Mouse (Mus musculus) ES-E14 (cell line): ENCODE results near the gene Mapk3. TPM values are rescaled to one million over a fixed set of nuclear protein-coding genes. Genes with fewer than 3 reads are reported as not detected.
A peak's percentile ranks its signal among the peaks of the same experiment; 100 is the strongest.

ENCODE experiments used
- DNase-seq: peaks from one replicate; pipeline ENCODE4 v3.0.0-alpha.2; 2013; ENCODE audit warnings: low read depth, low spot score
- H3K27ac ChIP-seq: 2 replicates; pipeline ENCODE4 v1.5.1; 2012; ENCODE audit warnings: low read depth, mild to moderate bottlenecking, low read length, moderate library complexity, mixed read lengths; ENCODE audit not compliant: poor library complexity, insufficient read depth, severe bottlenecking
- H3K36me3 ChIP-seq: 2 replicates; pipeline ENCODE4 v1.6.1; 2012; ENCODE audit warnings: mild to moderate bottlenecking, low read length, moderate library complexity, mixed read lengths; ENCODE audit not compliant: control insufficient read depth, poor library complexity, insufficient read depth, severe bottlenecking
- H3K4me1 ChIP-seq, 2 experiments: fragments of 150-350 bp in 1 of 2; sonication (generic) in 1 of 2; 2 replicates each; pipeline ENCODE4 v1.6.1; 2012; ENCODE audit warnings: low read length in 2 of 2, mild to moderate bottlenecking in 1 of 2, mixed read lengths in 1 of 2; ENCODE audit not compliant: control insufficient read depth in 2 of 2, insufficient read depth in 2 of 2, poor library complexity in 1 of 2
- H3K4me3 ChIP-seq, 2 experiments: fragments of 150-350 bp in 1 of 2; sonication (generic) in 1 of 2; 2 replicates each; pipeline ENCODE4 v1.5.1; 2012; ENCODE audit warnings: low read length in 2 of 2, low read depth in 1 of 2, mild to moderate bottlenecking in 1 of 2, mixed read lengths in 1 of 2; ENCODE audit not compliant: insufficient read depth in 1 of 2, poor library complexity in 1 of 2, severe bottlenecking in 1 of 2
- H3K9ac ChIP-seq: 2 replicates; pipeline ENCODE4 v1.6.1; 2012; ENCODE audit warnings: low read depth, mild to moderate bottlenecking, low read length, mixed read lengths; ENCODE audit not compliant: poor library complexity, insufficient read depth, severe bottlenecking
- H3K9me3 ChIP-seq: fragments of 150-350 bp; sonication (generic); 2 replicates; pipeline ENCODE4 v1.6.1; 2012; ENCODE audit warnings: low read depth, mild to moderate bottlenecking, low read length; ENCODE audit not compliant: control insufficient read depth, insufficient read depth
- CHD2 ChIP-seq: IDR thresholded peaks from 2 replicates; pipeline ENCODE4 v1.6.1; 2014; ENCODE audit warnings: mild to moderate bottlenecking, low read depth, low read length, inconsistent platforms
- HCFC1 ChIP-seq: IDR thresholded peaks from 2 replicates; pipeline ENCODE4 v1.6.1; 2012; ENCODE audit warnings: low read length, inconsistent platforms, borderline replicate concordance; ENCODE audit not compliant: insufficient read depth
- MAFK ChIP-seq: IDR thresholded peaks from 2 replicates; pipeline ENCODE4 v1.6.1; 2014; ENCODE audit warnings: mild to moderate bottlenecking, low read depth, low read length, inconsistent platforms; ENCODE audit not compliant: insufficient read depth
- ZC3H11A ChIP-seq: IDR thresholded peaks from 2 replicates; pipeline ENCODE4 v1.6.1; 2012; ENCODE audit warnings: low read depth, mild to moderate bottlenecking, inconsistent platforms, low read length, borderline replicate concordance
- ZNF384 ChIP-seq: IDR thresholded peaks from 2 replicates; pipeline ENCODE4 v1.6.1; 2012; ENCODE audit warnings: low read depth, low read length, inconsistent platforms
- in situ Hi-C, 2 experiments: fragments of 600-800 bp; cut with MboI; formaldehyde crosslinking; loops; one replicate each; pipeline ENCODE4 v1.15.1; 2025; ENCODE audit warnings: low sequenced_read_pairs in 2 of 2, inconsistent platforms in 1 of 2; ENCODE audit not compliant: unreplicated experiment in 2 of 2
- total RNA-seq: library from RNA; depleted of rRNA; stranded (reverse); fragments of 300-350 nt; gene quantifications from 2 replicates; pipeline ENCODE4 v1.2.3, GENCODE M21; 2012

Mapk3 gene
- total RNA-seq, 1 experiment: 31.1 TPM

DNA sequence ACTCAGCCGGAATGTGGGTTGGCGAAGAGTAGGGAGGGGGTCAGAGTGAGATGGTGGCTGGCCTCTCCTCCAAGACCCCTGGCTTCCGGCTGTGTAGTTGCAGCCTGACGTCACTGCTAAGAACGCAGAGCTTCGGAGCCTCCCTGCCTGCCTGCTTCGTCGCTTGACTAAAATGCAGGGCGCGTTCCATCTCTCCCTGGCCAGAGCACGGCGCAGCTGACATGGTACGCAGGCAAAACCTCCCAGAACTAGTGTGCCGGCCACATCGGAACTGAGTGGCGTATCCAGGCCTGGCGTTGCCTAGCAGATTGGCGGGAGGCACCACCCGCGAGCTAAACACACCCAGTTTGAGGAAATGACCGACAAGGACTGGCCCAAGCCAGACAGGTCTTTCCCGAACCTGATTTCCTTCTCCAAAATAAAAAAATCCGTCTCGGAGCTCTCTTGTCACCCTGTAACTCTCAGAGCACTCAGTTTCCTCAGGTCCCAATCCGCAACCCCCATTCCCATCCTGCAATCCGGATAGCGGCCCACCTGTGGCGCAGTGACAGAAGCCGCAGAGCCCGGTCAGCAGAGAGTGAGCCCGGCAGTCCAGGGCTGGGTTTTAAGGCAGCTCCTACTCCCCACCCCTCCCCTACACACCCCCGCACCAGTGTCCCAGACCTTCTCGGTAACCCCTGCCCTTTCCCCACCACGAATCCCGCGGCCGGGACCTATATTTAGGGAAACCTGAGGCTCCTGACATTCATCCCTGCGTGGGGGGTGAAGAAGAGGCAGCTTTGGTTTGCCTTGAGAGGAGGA is 40.3 kb downstream of the Mapk3 start:
- in situ Hi-C loops: no loop called here
- peaks cover 0 to 13% of the 10 kb centered on the region in 2 experiments; a peak in 1 of 4 replicates for H3K4me1 ChIP-seq

DNA sequence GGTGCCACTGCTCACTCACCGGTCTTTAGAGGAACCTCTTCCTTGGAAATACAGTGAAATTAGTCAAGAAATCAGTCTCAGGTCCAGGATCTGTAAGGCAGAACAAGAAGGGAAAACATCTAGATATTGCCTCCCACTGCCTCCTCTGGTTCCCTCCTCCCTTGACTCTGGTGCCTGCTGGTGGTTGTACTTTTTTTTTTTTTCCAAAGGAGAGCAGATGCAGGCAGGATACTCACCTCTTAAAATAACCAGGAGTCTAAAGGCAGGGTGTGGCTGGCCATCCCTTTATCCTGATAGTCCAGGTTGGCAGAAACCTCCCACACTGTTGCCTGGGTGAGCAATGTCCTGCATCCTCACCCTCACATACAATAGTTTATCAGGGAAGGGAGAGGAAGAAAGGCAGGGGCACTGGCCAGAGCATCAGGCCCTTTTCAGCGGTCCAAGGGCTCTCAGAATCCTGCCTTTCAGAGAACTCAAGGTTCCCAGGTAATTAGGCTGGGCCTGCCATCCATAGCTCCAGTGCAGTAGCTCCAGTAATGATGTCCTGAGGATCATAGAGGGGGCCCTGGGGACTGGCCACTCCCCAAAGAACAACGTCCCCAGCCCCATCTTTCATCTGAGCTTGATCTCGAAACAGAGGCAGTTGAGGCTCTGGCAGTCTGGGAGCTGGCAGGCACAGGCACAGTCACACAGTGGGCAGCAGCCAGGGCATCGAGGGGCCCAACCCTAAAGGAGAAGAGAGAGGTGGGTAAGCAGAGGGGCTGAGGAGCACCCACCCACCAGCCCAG is 41.1 kb downstream of the Mapk3 start:
- in situ Hi-C loops: no loop called here
- no peak for DNase-seq
- H3K36me3 ChIP-seq: peaks cover 35% of the 10 kb centered on the region

More for the DNA sequence above, 40.3 kb downstream of the Mapk3 start:
- Histone ChIP-seq H3K9me3 (no peaks in the 10 kb centered on the region), H3K9ac (peak overlapping the region; percentile 76), H3K4me3 (peak overlapping the region; percentile 70 to 89), H3K36me3 (peaks cover 37% of the 10 kb centered on the region), H3K27ac (peak overlapping the region; percentile 92)
- peak; percentile 78 for DNase-seq
- TF ChIP-seq CHD2 (no peak), MAFK (peak; percentile 75)

DNA sequence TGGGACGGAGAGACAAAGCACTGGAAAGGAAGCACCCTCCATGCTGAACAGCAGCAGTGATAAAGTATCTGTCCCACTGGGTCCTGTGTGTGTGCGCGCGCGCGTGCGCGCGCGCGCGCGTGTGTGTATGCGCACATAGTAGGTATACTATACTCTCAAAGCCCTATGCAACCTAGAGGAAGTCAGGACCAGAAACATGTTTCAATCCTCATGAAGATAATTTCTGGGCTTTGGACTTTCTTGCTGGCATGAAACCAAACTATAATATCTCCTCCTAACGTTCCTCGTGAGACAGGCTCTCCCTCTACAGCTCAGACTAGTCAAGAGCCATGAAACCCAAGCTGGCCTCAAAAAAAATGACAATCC is 41.6 kb downstream of the Mapk3 start:
- DNase-seq: no peak
- TF ChIP-seq MAFK (no peak), ZNF384 (no peak), CHD2 (no peak), HCFC1 (no peak), ZC3H11A (no peak)
- peaks cover 0 to 13% of the 10 kb centered on the region in 2 experiments; a peak in 1 of 4 replicates for H3K4me1 ChIP-seq
- peak overlapping the region; percentile 28; the same call in 1 of the 2 replicates for H3K27ac ChIP-seq
- no peak overlapping the region for H3K4me3 ChIP-seq
- H3K9ac ChIP-seq: peak overlapping the region; percentile 42; the same call in 1 of the 2 replicates
- no peaks in the 10 kb centered on the region for H3K9me3 ChIP-seq
- peaks cover 29% of the 10 kb centered on the region for H3K36me3 ChIP-seq
- in situ Hi-C loops: no loop called here

More for the DNA sequence above, 41.1 kb downstream of the Mapk3 start:
- H3K27ac ChIP-seq: peak overlapping the region; percentile 92
- peak overlapping the region; percentile 76 for H3K9ac ChIP-seq
- H3K4me3 ChIP-seq: peak overlapping the region; percentile 70 to 89
- TF ChIP-seq CHD2 (no peak), HCFC1 (no peak), ZNF384 (peak; percentile 66), ZC3H11A (no peak)
- peaks cover 0 to 13% of the 10 kb centered on the region in 2 experiments; a peak in 1 of 4 replicates for H3K4me1 ChIP-seq
- no peaks in the 10 kb centered on the region for H3K9me3 ChIP-seq

DNA sequence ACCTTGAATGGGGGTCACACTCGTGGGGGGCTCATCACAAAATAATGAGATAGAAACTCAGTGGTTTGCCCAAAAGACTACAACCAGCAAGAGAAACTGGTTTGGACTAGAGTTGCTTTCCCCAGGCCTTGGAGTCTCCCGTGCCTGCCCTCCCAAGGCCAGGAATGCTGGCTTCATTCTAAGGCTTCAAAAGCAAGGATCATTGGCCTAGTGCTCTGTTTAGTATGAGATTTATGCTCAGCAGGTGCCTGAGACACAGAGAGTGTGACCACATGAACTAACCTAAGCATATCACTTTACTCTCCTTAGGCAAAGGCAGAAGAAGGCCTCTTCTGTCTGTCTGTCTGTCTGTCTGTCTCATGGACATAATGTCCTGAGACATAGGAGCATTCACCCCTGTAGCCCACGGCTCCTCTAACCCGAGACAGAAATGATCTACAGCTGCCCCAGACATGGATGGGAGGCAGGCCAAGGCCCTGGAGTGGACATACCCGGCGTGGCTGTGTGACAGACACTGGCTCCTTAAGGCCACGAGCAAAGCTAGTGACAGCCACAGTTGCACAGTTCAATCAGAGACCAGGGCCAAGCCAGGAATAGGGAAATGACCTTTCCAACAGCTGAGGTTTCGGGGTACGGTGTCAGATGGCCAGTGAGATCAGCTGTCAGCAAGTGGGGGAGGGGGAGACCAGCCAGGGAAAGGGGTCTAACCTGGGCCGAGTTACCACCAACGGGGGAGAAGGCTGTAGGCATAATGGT is 42.9 kb downstream of the Mapk3 start:
- TF ChIP-seq HCFC1: no peak
- TF ChIP-seq CHD2: no peak
- no peak for TF ChIP-seq ZC3H11A
- TF ChIP-seq MAFK: no peak
- TF ChIP-seq ZNF384: no peak
- no peak for DNase-seq
- peaks cover 0 to 8% of the 10 kb centered on the region in 2 experiments; a peak in 1 of 4 replicates for H3K4me1 ChIP-seq
- H3K9ac ChIP-seq: no peak overlapping the region
- H3K9me3 ChIP-seq: no peaks in the 10 kb centered on the region
- in situ Hi-C loops: no loop called here
- H3K36me3 ChIP-seq: peaks cover 17% of the 10 kb centered on the region
- no peak overlapping the region for H3K4me3 ChIP-seq
- no peak overlapping the region for H3K27ac ChIP-seq
